Mouse (Mus musculus) heart, embryonic 15.5 days (tissue): Measurements from ENCODE around the gene Pcmt1. TPM values are rescaled to one million over a fixed set of nuclear protein-coding genes. Genes with fewer than 3 reads are reported as not detected.

ENCODE experiments used
- ATAC-seq: fragments of 200-750 bp; cut with Nextera tagmentation; replicated peaks from 2 replicates; pipeline ENCODE4 v1.8.0; 2017; ENCODE audit warnings: low read depth, moderate TSS enrichment; ENCODE audit not compliant: insufficient number of reproducible peaks, insufficient read depth, low FRiP score
- H3K27ac ChIP-seq: fragments of 300-500 bp; sonication (generic); 2 replicates; pipeline ENCODE4 v1.5.1; 2015; ENCODE audit warnings: mild to moderate bottlenecking, inconsistent platforms
- H3K27me3 ChIP-seq: fragments of 300-500 bp; sonication (generic); 2 replicates; pipeline ENCODE4 v1.6.1; 2015; ENCODE audit warnings: inconsistent platforms
- H3K36me3 ChIP-seq: fragments of 300-500 bp; sonication (generic); 2 replicates; pipeline ENCODE4 v1.6.1; 2015; ENCODE audit warnings: mild to moderate bottlenecking, inconsistent platforms
- H3K4me1 ChIP-seq: fragments of 300-500 bp; sonication (generic); replicated peaks from 2 replicates; pipeline ENCODE4 v1.6.1; 2015; ENCODE audit warnings: inconsistent platforms
- H3K4me2 ChIP-seq: fragments of 300-500 bp; sonication (generic); 2 replicates; pipeline ENCODE4 v1.6.1; 2015; ENCODE audit warnings: inconsistent platforms, mild to moderate bottlenecking, moderate library complexity
- H3K4me3 ChIP-seq: fragments of 300-500 bp; sonication (generic); 2 replicates; pipeline ENCODE4 v1.5.1; 2015; ENCODE audit warnings: mild to moderate bottlenecking, inconsistent platforms
- H3K9ac ChIP-seq: fragments of 300-500 bp; sonication (generic); 2 replicates; pipeline ENCODE4 v1.6.1; 2015; ENCODE audit warnings: mild to moderate bottlenecking, inconsistent platforms
- H3K9me3 ChIP-seq: fragments of 300-500 bp; sonication (generic); replicated peaks from 2 replicates; pipeline ENCODE4 v1.6.1; 2016; ENCODE audit warnings: inconsistent platforms
- WGBS: fragments of 180-500 bp; shearing (Covaris S2); methylation state at CpG from one replicate; pipeline ENCODE4 v1.1.7; 2015; ENCODE audit warnings: mixed read lengths; 5-methylcytosine and 5-hydroxymethylcytosine counted together
- polyA plus RNA-seq: library from polyadenylated mRNA; unstranded; fragments of >200 nt; fragmentation: Nextera tagmentation; extraction: Ambion mirVana; gene quantifications from 2 replicates; pipeline ENCODE4 v1.2.1, GENCODE M21; 2015

Gene Pcmt1
- 122 and 124 TPM in 2 replicates for polyA plus RNA-seq

GRCm38 (mm10) chr10:7680731-7681301, at the start of gene Pcmt1, which contains the start of gene Lats1:
Pcmt1 (minus strand) TSS chr10:7681136.
Lats1 (plus strand) TSS chr10:7681214.
- peak within 1 kb of the TSS; percentile 94 for H3K4me3 ChIP-seq
- peak within 1 kb of the TSS; percentile 99 for H3K27ac ChIP-seq
- ATAC-seq, result peak; percentile 77
- H3K36me3 ChIP-seq, result peaks cover 24% of the 10 kb centered on the region
- H3K4me1 ChIP-seq, result peaks cover 33% of the 10 kb centered on the region
- WGBS, result under 1% methylated on average over 61 of the region's 65 CpGs
- H3K4me2 ChIP-seq, result peak within 1 kb of the TSS; percentile 80
- no peaks in the 10 kb centered on the region for H3K27me3 ChIP-seq
- H3K9ac ChIP-seq, result peak within 1 kb of the TSS; percentile 99
- no peaks in the 10 kb centered on the region for H3K9me3 ChIP-seq

- Histone ChIP-seq H3K9ac (0 out of 2 replicates have a peak overlapping the region, but pooled peaks have one; percentile 40), H3K36me3 (no peaks in the 10 kb centered on the region), H3K27me3 (no peaks in the 10 kb centered on the region), H3K9me3 (no peaks in the 10 kb centered on the region), H3K4me3 (peak overlapping the region; percentile 87), H3K4me2 (peak overlapping the region; percentile 84), H3K27ac (no peak overlapping the region), H3K4me1 (peaks cover 12% of the 10 kb centered on the region)
- WGBS, result 22% methylated on average over 3 of the region's 3 CpGs
- ATAC-seq, result no peak
Observed at GRCm38 (mm10) chr10:7727011-7727410, 46.1 kb upstream of the Pcmt1 start.

GRCm38 (mm10) chr10:7726501-7726812, 45.5 kb upstream of the Pcmt1 start:
- WGBS, result under 1% methylated on average over 8 of the region's 8 CpGs
- ATAC-seq, result no peak
- no peaks in the 10 kb centered on the region for H3K9me3 ChIP-seq
- H3K4me2 ChIP-seq, result peak overlapping the region; percentile 84
- H3K27me3 ChIP-seq, result no peaks in the 10 kb centered on the region
- peak overlapping the region; percentile 87 for H3K4me3 ChIP-seq
- peaks cover 12% of the 10 kb centered on the region for H3K4me1 ChIP-seq
- H3K9ac ChIP-seq, result peak overlapping the region; percentile 81
- no peaks in the 10 kb centered on the region for H3K36me3 ChIP-seq
- H3K27ac ChIP-seq, result peak overlapping the region; percentile 75

GRCm38 (mm10) chr10:7725751-7726500, 45.0 kb upstream of the Pcmt1 start, which contains the start of gene Katna1:
Katna1 (plus strand) TSS chr10:7726000.
- peak within 1 kb of the TSS; percentile 81 for H3K9ac ChIP-seq
- H3K4me3 ChIP-seq, result peak within 1 kb of the TSS; percentile 87
- WGBS, result under 1% methylated on average over 49 of the region's 49 CpGs
- peak within 1 kb of the TSS; percentile 75 for H3K27ac ChIP-seq
- ATAC-seq, result peak; percentile 99
- no peaks in the 10 kb centered on the region for H3K36me3 ChIP-seq
- H3K9me3 ChIP-seq, result no peaks in the 10 kb centered on the region
- no peaks in the 10 kb centered on the region for H3K27me3 ChIP-seq
- peak within 1 kb of the TSS; percentile 84 for H3K4me2 ChIP-seq
- peaks cover 12% of the 10 kb centered on the region for H3K4me1 ChIP-seq

- ATAC-seq, result no peak
- Histone ChIP-seq H3K27me3 (no peaks in the 10 kb centered on the region), H3K4me2 (no peak overlapping the region), H3K9ac (no peak overlapping the region), H3K27ac (no peak overlapping the region), H3K4me3 (no peak overlapping the region), H3K36me3 (peaks cover 48% of the 10 kb centered on the region), H3K9me3 (no peaks in the 10 kb centered on the region), H3K4me1 (no peaks in the 10 kb centered on the region)
- 78% methylated on average over 7 of the region's 7 CpGs for WGBS
Observed at GRCm38 (mm10) chr10:7715056-7715455, 34.1 kb upstream of the Pcmt1 start.

GRCm38 (mm10) chr10:7712506-7712905, 31.6 kb upstream of the Pcmt1 start:
- ATAC-seq, result no peak
- H3K27ac ChIP-seq, result no peak overlapping the region
- H3K9me3 ChIP-seq, result no peaks in the 10 kb centered on the region
- H3K4me2 ChIP-seq, result no peak overlapping the region
- H3K27me3 ChIP-seq, result no peaks in the 10 kb centered on the region
- no peak overlapping the region for H3K9ac ChIP-seq
- peaks cover 64% of the 10 kb centered on the region for H3K36me3 ChIP-seq
- H3K4me3 ChIP-seq, result no peak overlapping the region
- no peaks in the 10 kb centered on the region for H3K4me1 ChIP-seq
- 84% methylated on average over 13 of the region's 13 CpGs for WGBS

- 94% methylated on average over 5 of the region's 5 CpGs for WGBS
- Histone ChIP-seq H3K9me3 (no peaks in the 10 kb centered on the region), H3K27me3 (no peaks in the 10 kb centered on the region), H3K4me2 (no peak overlapping the region), H3K9ac (no peak overlapping the region), H3K36me3 (peaks cover 73% of the 10 kb centered on the region), H3K4me3 (no peak overlapping the region), H3K27ac (no peak overlapping the region), H3K4me1 (no peaks in the 10 kb centered on the region)
- ATAC-seq, result no peak
Observed at GRCm38 (mm10) chr10:7710121-7710520, 29.2 kb upstream of the Pcmt1 start.

GRCm38 (mm10) chr10:7702586-7702985, 21.6 kb upstream of the Pcmt1 start:
- Histone ChIP-seq H3K9me3 (no peaks in the 10 kb centered on the region), H3K4me1 (0 out of 2 replicates have a peak, but pooled peaks cover 3% of the 10 kb centered on the region), H3K27me3 (no peaks in the 10 kb centered on the region), H3K4me2 (no peak overlapping the region), H3K36me3 (peaks cover 85% of the 10 kb centered on the region), H3K27ac (no peak overlapping the region), H3K9ac (no peak overlapping the region), H3K4me3 (no peak overlapping the region)
- WGBS, result 86% methylated on average over 6 of the region's 6 CpGs
- ATAC-seq, result peak; percentile 31; the same call in 1 of the 2 replicates

- Histone ChIP-seq H3K9me3 (no peaks in the 10 kb centered on the region), H3K4me2 (no peak overlapping the region), H3K4me3 (no peak overlapping the region), H3K9ac (no peak overlapping the region), H3K36me3 (peaks cover 80% of the 10 kb centered on the region), H3K27me3 (no peaks in the 10 kb centered on the region), H3K4me1 (0 out of 2 replicates have a peak, but pooled peaks cover 3% of the 10 kb centered on the region), H3K27ac (no peak overlapping the region)
- 79% methylated on average over 3 of the region's 3 CpGs for WGBS
- ATAC-seq, result no peak
Observed at GRCm38 (mm10) chr10:7700120-7700519, 19.2 kb upstream of the Pcmt1 start.

- Histone ChIP-seq H3K36me3 (peaks cover 67% of the 10 kb centered on the region), H3K9me3 (no peaks in the 10 kb centered on the region), H3K9ac (no peak overlapping the region), H3K27ac (no peak overlapping the region), H3K4me3 (no peak overlapping the region), H3K27me3 (no peaks in the 10 kb centered on the region), H3K4me2 (no peak overlapping the region), H3K4me1 (no peaks in the 10 kb centered on the region)
- ATAC-seq, result no peak
Observed at GRCm38 (mm10) chr10:7695286-7695685, 14.3 kb upstream of the Pcmt1 start.

- H3K27ac ChIP-seq, result no peak overlapping the region
- H3K4me2 ChIP-seq, result no peak overlapping the region
- H3K4me3 ChIP-seq, result no peak overlapping the region
- H3K9me3 ChIP-seq, result no peaks in the 10 kb centered on the region
- H3K9ac ChIP-seq, result no peak overlapping the region
- no peaks in the 10 kb centered on the region for H3K27me3 ChIP-seq
- 65% methylated on average over 6 of the region's 6 CpGs for WGBS
- H3K4me1 ChIP-seq, result peaks cover 34% of the 10 kb centered on the region
- no peak for ATAC-seq
- H3K36me3 ChIP-seq, result peaks cover 8% of the 10 kb centered on the region
Observed at GRCm38 (mm10) chr10:7686902-7687301, 6.0 kb upstream of the Pcmt1 start.
